Mouse (Mus musculus) C2C12 (cell line): ENCODE results near the gene Dpysl4. TPM values are rescaled to one million over a fixed set of nuclear protein-coding genes. Genes with fewer than 3 reads are reported as not detected.

Experiments
- H3K27me3 ChIP-seq: one replicate; pipeline ENCODE4 v1.6.1; 2011; ENCODE audit not compliant: control insufficient read depth, insufficient read depth, insufficient read length
- H3K36me3 ChIP-seq: one replicate; pipeline ENCODE4 v1.6.1; 2011; ENCODE audit not compliant: control insufficient read depth, insufficient read depth
- H3K4me3 ChIP-seq: one replicate; pipeline ENCODE4 v1.5.1; 2011; ENCODE audit warnings: mild to moderate bottlenecking, control low read depth; ENCODE audit not compliant: poor library complexity, insufficient read depth, severe bottlenecking
- H3K79me2 ChIP-seq: one replicate; pipeline ENCODE4 v1.6.1; 2011; ENCODE audit not compliant: control insufficient read depth, insufficient read depth
- H3K79me3 ChIP-seq: one replicate; pipeline ENCODE4 v1.6.1; 2011; ENCODE audit warnings: low read depth, control low read depth
- H3ac ChIP-seq: one replicate; pipeline ENCODE3; 2011; ENCODE audit warnings: low read depth; ENCODE audit not compliant: control insufficient read depth, insufficient read length
- CEBPB ChIP-seq: IDR thresholded peaks from one replicate; pipeline ENCODE4 v1.6.1; 2011; ENCODE audit warnings: low read depth, mild to moderate bottlenecking, control low read depth, moderate library complexity
- CTCF ChIP-seq: IDR thresholded peaks from one replicate; pipeline ENCODE4 v1.5.1; 2011; ENCODE audit not compliant: control insufficient read depth, insufficient read depth, insufficient read length
- FOSL1 ChIP-seq: IDR thresholded peaks from one replicate; pipeline ENCODE4 v1.8.0; 2011; ENCODE audit warnings: mild to moderate bottlenecking, low read length; ENCODE audit not compliant: poor library complexity, insufficient read depth, severe bottlenecking
- MAX ChIP-seq: IDR thresholded peaks from one replicate; pipeline ENCODE4 v1.6.1; 2011; ENCODE audit warnings: mild to moderate bottlenecking, control low read depth
- MYOD1 ChIP-seq: IDR thresholded peaks from one replicate; pipeline ENCODE4 v1.6.1; 2011; ENCODE audit warnings: low read depth; ENCODE audit not compliant: control insufficient read depth, insufficient read length
- MYOG ChIP-seq: IDR thresholded peaks from one replicate; pipeline ENCODE4 v1.6.1; 2011; ENCODE audit not compliant: control insufficient read depth, insufficient read length; ENCODE audit errors: extremely low read depth
- USF1 ChIP-seq: IDR thresholded peaks from one replicate; pipeline ENCODE4 v1.6.1; 2011; ENCODE audit warnings: low read depth, mild to moderate bottlenecking, control low read depth, moderate library complexity
- long read RNA-seq, 2 experiments: library from polyadenylated mRNA; unstranded; transcript quantifications; one replicate each; pipeline ENCODE4 v2.0.0; 2019 to 2020
- polyA plus RNA-seq: library from polyadenylated mRNA; unstranded; fragments of >200 nt; fragmentation: generic; extraction: Trizol; gene quantifications from one replicate; pipeline ENCODE4 v1.2.1, GENCODE M21; 2012; ENCODE audit warnings: missing spikeins

The Dpysl4 gene
- not detected for polyA plus RNA-seq
- long read RNA-seq, experiment 1: 0 reads
- long read RNA-seq, experiment 2: 0 reads

DNA sequence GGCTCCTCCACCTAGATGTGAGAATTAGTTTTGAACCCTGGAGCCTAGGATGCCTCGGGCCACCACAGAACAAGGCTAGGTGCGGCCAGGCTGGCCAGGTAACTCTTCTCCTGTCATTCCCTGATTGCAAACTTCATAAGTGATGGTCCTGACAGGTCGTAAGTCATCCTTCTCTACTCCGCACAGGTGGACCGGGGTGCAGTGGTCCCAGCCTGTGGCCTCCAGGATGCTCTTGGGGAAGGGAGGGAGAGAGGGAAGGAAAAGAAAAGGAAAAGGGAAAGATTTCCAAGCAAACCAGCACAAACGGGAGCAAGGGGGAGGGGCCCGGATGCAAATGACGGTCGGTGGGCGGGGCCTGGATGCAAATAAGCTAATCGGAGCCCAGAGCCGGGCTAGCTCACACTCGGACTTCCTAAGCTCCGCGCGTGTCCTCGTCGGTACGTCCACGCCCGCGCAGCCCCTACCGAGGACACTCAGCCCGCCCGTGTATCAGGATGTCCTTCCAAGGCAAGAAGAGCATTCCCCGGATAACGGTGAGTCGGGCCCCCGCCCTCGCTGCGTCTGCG, at the start of gene Dpysl4:
TSS of gene Dpysl4 (plus strand) at position 373 of the 566 bp plus-strand sequence.
- Histone ChIP-seq H3K79me3 (no peaks in the 10 kb centered on the region), H3ac (no peak within 1 kb of the TSS), H3K27me3 (peaks cover 51% of the 10 kb centered on the region), H3K4me3 (no peak within 1 kb of the TSS), H3K36me3 (no peaks in the 10 kb centered on the region), H3K79me2 (no peaks in the 10 kb centered on the region)
- no peak for TF ChIP-seq USF1
- no peak for TF ChIP-seq MYOG
- TF ChIP-seq MYOD1: no peak
- TF ChIP-seq CEBPB: no peak
- TF ChIP-seq MAX: no peak
- no peak for TF ChIP-seq FOSL1
- TF ChIP-seq CTCF: no peak

DNA sequence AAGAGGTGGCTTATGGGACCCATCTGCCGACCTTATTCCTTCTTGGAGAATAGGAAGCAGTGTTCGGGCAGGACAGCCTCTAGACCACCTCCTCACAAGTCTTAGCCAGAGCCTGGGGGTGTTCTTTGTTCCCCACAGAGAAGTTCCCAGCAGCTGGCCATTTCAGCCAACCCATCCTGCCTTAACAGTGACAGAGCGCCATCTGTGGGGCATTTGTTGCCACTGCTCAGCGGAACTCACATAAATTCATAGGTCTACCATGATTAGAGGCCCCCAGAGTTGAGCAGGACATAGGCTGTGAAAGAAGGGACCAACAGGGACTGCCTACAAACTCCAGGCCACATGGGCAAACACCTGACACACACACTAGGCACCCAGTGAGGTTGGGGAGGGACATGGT, 22.4 kb upstream of the Dpysl4 start:
- no peaks in the 10 kb centered on the region for H3K36me3 ChIP-seq
- no peaks in the 10 kb centered on the region for H3K79me3 ChIP-seq
- TF ChIP-seq USF1 (no peak), MYOD1 (no peak), MYOG (no peak), CEBPB (no peak), MAX (no peak), FOSL1 (no peak), CTCF (no peak)
- H3K27me3 ChIP-seq: no peaks in the 10 kb centered on the region
- H3ac ChIP-seq: no peak overlapping the region
- H3K4me3 ChIP-seq: no peak overlapping the region
- no peaks in the 10 kb centered on the region for H3K79me2 ChIP-seq

DNA sequence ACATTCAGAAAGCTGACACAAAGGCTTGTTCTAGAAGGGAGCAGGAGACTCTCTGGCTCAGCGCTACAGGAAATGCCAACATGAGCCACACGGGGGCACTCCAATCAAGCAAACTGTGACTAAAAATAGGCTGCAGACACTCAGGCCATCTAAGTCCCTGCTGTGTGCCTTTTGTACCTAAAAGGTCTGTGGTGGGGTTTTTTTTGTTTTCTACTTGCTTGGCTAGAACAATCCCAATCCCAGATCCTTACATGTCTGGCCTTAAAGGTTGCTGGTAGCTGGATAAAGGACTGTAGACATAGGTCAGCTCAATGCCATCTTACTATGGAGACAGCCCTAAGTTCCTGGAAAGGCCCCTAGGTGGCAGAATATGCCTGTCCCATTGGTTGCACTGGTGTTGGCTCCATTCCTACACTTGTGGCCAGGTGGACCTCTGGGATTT, 17.6 kb upstream of the Dpysl4 start:
- Histone ChIP-seq H3K79me3 (no peaks in the 10 kb centered on the region), H3K79me2 (no peaks in the 10 kb centered on the region), H3K27me3 (peaks cover 9% of the 10 kb centered on the region), H3K36me3 (no peaks in the 10 kb centered on the region), H3K4me3 (no peak overlapping the region), H3ac (no peak overlapping the region)
- no peak for TF ChIP-seq MYOD1
- peak; percentile 43 for TF ChIP-seq CTCF

DNA sequence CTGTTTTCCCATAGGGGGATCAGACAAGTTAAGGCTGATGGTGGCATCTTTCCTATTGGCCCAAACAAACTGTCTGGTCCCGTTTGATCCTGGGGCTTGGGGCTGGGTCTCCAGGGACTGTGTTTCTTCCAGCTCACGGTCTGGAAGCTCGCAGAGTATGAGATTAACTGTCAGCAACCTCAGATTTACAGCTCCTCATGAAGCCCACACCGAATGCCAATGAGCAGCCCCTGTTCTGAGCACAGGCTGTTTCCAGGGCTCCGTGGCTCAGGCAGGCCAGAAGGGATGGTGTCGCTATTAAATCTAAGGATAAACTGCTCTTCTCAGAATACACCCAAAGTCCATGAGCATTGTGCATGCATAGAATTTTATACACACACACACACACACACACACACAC, 11.6 kb upstream of the Dpysl4 start:
- Histone ChIP-seq H3K27me3 (peaks cover 31% of the 10 kb centered on the region), H3K79me2 (no peaks in the 10 kb centered on the region), H3K36me3 (no peaks in the 10 kb centered on the region), H3K79me3 (no peaks in the 10 kb centered on the region), H3ac (no peak overlapping the region), H3K4me3 (no peak overlapping the region)
- TF ChIP-seq CEBPB (no peak), CTCF (no peak), MAX (no peak), FOSL1 (no peak), MYOD1 (no peak)

DNA sequence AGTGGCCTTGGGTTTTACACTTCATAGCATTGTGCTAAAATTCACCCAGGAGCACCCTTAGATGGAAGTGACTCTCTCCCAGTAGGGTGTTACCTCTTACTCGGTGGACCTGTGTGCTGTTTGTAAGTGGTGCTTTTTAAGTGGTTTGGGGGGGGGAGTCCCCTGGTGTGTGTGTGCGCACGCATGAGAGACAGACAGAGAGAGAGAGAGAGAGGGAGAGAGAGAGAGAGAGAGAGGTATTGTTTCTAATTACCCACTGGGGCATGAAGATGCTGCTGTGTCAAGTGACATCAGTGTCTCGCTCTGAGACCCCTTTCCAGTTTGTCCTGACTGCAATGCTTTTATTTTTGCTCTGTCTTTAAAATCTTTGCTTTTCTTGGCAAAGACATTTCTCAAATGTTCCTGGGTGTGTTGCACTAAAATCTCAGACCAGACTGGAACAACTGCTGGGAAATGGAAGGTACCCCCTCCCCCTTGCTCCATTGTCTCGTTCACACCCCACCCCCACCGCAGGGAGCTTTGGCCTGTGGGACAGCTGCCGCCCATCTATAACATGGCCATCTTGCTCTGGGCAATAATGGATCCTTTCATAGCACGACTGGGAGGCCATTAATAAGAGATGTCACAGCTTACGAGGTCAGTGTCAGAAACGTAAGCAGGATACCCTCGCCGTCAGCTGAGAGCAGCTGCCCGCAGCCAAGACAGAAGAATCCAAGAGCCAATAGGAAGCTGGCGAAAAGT, 10.6 kb upstream of the Dpysl4 start:
- H3K4me3 ChIP-seq: no peak overlapping the region
- no peaks in the 10 kb centered on the region for H3K79me3 ChIP-seq
- H3ac ChIP-seq: no peak overlapping the region
- no peaks in the 10 kb centered on the region for H3K79me2 ChIP-seq
- H3K36me3 ChIP-seq: no peaks in the 10 kb centered on the region
- TF ChIP-seq MAX (no peak), FOSL1 (no peak), CEBPB (no peak), USF1 (no peak), MYOG (no peak), MYOD1 (no peak), CTCF (no peak)
- peaks cover 31% of the 10 kb centered on the region for H3K27me3 ChIP-seq
